ENCODE assay signal across 9 mouse cellular contexts in the genomic region with DNA sequence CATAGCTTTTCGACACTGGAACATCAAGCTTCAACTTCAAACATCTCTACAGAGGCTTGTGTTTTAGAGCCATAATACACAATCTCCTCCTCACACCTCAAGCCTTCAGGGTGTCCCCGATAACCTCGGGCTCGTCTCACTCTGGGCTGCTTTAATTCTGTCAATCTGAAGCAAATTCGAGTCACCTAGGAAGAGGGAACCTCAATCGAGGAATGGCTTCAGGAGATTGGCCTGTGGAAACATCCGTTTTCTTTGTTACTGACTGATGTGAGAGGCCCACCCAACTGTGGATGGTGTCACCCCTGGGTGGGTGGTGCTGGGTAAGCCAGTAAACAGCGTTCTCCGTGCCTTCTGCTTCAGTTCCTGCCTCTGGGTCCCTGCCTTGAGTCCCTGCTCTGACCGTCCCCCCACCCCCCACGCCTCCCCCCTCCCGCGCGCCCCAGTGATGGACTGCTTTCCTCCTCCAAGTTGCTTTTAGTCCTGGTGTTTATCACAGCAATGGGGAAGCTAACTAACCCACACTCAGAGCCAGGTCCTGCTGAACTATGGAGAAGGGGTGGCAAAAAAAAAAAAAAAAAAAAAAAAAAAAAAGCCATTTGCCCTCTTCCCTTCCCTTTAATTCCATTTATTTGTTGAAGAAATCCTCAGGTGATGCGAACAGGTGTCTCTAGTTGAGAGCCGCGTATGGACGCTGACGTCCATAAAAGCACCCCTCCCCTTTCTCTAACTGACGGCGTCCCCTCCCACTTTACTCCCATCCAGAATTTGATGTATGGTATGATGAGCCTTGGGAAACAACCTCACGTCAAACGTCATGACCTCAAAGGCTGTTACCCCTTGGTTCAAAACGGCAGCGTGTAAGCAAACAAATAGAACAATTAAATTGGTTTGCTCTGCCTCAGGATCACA. TPM values are rescaled to one million over a fixed set of nuclear protein-coding genes. Genes with fewer than 3 reads are reported as not detected.
DNase-seq lines count a peak whose midpoint lies in the region; ATAC-seq and TF ChIP-seq lines count a peak whose summit lies in the region.
"Had no signal": no experiment of that assay in that cellular context is flagged by ENCODE, and none has a peak within 500 bp of the region (broad histone marks: within the 10 kb centered on the region; RNA-seq: fewer than 3 reads in every experiment).

No protein-coding gene starts in this region.

- H3K27me3 ChIP-seq in forebrain, postnatal 0 days (ENCODE audit: insufficient read depth, low read length): no peaks in the 10 kb centered on the region
- H3K27me3 ChIP-seq in liver, embryonic 16.5 days (ENCODE audit: control insufficient read depth, insufficient read depth, low read depth, low read length): no peaks in the 10 kb centered on the region
- H3K27me3 ChIP-seq in stomach, postnatal 0 days (ENCODE audit: control insufficient read depth, insufficient read depth, low read length): no peaks in the 10 kb centered on the region

- no peak for TF ChIP-seq CTCF in forebrain, postnatal 0 days (IDR thresholded peaks at IDR 0.05; ENCODE audit: low read depth)
- TF ChIP-seq CTCF in stomach, postnatal 0 days (IDR thresholded peaks at IDR 0.05; ENCODE audit: low read depth): no peak

- no peaks in the 10 kb centered on the region for H3K4me1 ChIP-seq in forebrain, postnatal 0 days (ENCODE audit: insufficient read depth)
- no peaks in the 10 kb centered on the region; the same call in 1 of the 2 replicates for H3K4me1 ChIP-seq in liver, embryonic 16.5 days (ENCODE audit: control insufficient read depth, low read depth, low read length)
- 0 out of 2 replicates have a peak, but pooled peaks cover 2% of the 10 kb centered on the region for H3K4me1 ChIP-seq in stomach, postnatal 0 days (replicated peaks; ENCODE audit: control insufficient read depth, insufficient read depth)

- peak; percentile 14 for DNase-seq in thymus, postnatal 0 days (ENCODE audit: low spot score)
- DNase-seq in thymus, postnatal 36 days: no peak
- no peak for DNase-seq in forebrain, postnatal 0 days
- DNase-seq in stomach, postnatal 0 days (ENCODE audit: low spot score): no peak
- DNase-seq in right cerebral cortex, postnatal 14 days: no peak
- DNase-seq in gastrocnemius, postnatal 4 days (ENCODE audit: low spot score in 2 of 2): no peak
- no peak for DNase-seq in right cerebral cortex, postnatal 10 days (ENCODE audit: low spot score in 2 of 2)

- no peak for TF ChIP-seq EP300 in stomach, postnatal 0 days (optimal IDR thresholded peaks at IDR 0.05)

- H3K4me2 ChIP-seq in forebrain, postnatal 0 days (ENCODE audit: low read depth): peak overlapping the region; percentile 58
- peak overlapping the region; percentile 53 for H3K4me2 ChIP-seq in liver, embryonic 16.5 days (ENCODE audit: low read depth, low read length)
- H3K4me2 ChIP-seq in stomach, postnatal 0 days (replicated peaks; ENCODE audit: low read depth): peak overlapping the region; percentile 60

- ATAC-seq in forebrain, postnatal 0 days: peak; percentile 1; the same call in 1 of the 2 replicates
- no peak for ATAC-seq in liver, embryonic 16.5 days (ENCODE audit: low read depth)
- no peak for ATAC-seq in stomach, postnatal 0 days (ENCODE audit: low FRiP score, low TSS enrichment)

- H3K9ac ChIP-seq in forebrain, postnatal 0 days: peak overlapping the region; percentile 31; the same call in 1 of the 2 replicates
- no peak overlapping the region for H3K9ac ChIP-seq in liver, embryonic 16.5 days (ENCODE audit: low read depth, low read length)
- 0 out of 2 replicates have a peak overlapping the region, but pooled peaks have one; percentile 31 for H3K9ac ChIP-seq in stomach, postnatal 0 days (ENCODE audit: low read length)

- H3K36me3 ChIP-seq in forebrain, postnatal 0 days (ENCODE audit: insufficient read depth): no peaks in the 10 kb centered on the region
- no peaks in the 10 kb centered on the region for H3K36me3 ChIP-seq in liver, embryonic 16.5 days (ENCODE audit: control insufficient read depth, insufficient read depth)
- H3K36me3 ChIP-seq in stomach, postnatal 0 days (ENCODE audit: control insufficient read depth, insufficient read depth, low read length): no peaks in the 10 kb centered on the region

- H3K4me3 ChIP-seq in forebrain, postnatal 0 days (ENCODE audit: low read depth, low read length): peak overlapping the region; percentile 40
- no peak overlapping the region for H3K4me3 ChIP-seq in liver, embryonic 16.5 days (ENCODE audit: low read depth, low read length)
- peak overlapping the region; percentile 26 for H3K4me3 ChIP-seq in stomach, postnatal 0 days (ENCODE audit: low read depth, low read length)

- no peak overlapping the region for H3K27ac ChIP-seq in forebrain, postnatal 0 days (ENCODE audit: low read depth, low read length)
- H3K27ac ChIP-seq in liver, embryonic 16.5 days (ENCODE audit: low read length): no peak overlapping the region
- H3K27ac ChIP-seq in stomach, postnatal 0 days (replicated peaks): no peak overlapping the region

- 34% methylated on average over 25 of the region's 25 CpGs for WGBS in forebrain, postnatal 0 days
- 25% methylated on average over 25 of the region's 25 CpGs for WGBS in liver, embryonic 16.5 days (ENCODE audit: insufficient replicate concordance)
- 35% methylated on average over 25 of the region's 25 CpGs for WGBS in stomach, postnatal 0 days

- no peaks in the 10 kb centered on the region for H3K9me3 ChIP-seq in forebrain, postnatal 0 days (ENCODE audit: low read length)
- H3K9me3 ChIP-seq in liver, embryonic 16.5 days (replicated peaks; ENCODE audit: control insufficient read depth, low read length): no peaks in the 10 kb centered on the region
- no peaks in the 10 kb centered on the region for H3K9me3 ChIP-seq in stomach, postnatal 0 days (ENCODE audit: control insufficient read depth, low read length)

RNA-seq across cellular contexts. Expression of a gene that starts 2.6 kb away (rescaled TPM):
- polyA plus RNA-seq in thymus, postnatal 0 days (2015; fragmentation: Nextera tagmentation; extraction: Ambion mirVana): 0.40 and 0.42 TPM in 2 replicates
- 0.46 and 0.62 TPM in 2 replicates for total RNA-seq in forebrain, postnatal 0 days (2014; rRNA removed)
- polyA plus RNA-seq in forebrain, postnatal 0 days (2015; fragmentation: Nextera tagmentation; extraction: Ambion mirVana): 1.1 and 1.2 TPM in 2 replicates
- 0.33 and 3.2 TPM in 2 replicates for polyA plus RNA-seq in liver, embryonic 16.5 days (2015; fragmentation: Nextera tagmentation; extraction: Ambion mirVana)
- 143 and 146 TPM in 2 replicates for polyA plus RNA-seq in stomach, postnatal 0 days (2015; fragmentation: Nextera tagmentation; extraction: Ambion mirVana)
- 100 to 1,000 TPM; 222 to 224 TPM for total RNA-seq in gastrocnemius, postnatal 4 days (2021)

RNA-seq across cellular contexts. Expression of a gene that starts 32.4 kb away (rescaled TPM):
- 15.4 and 18.0 TPM in 2 replicates for polyA plus RNA-seq in thymus, postnatal 0 days (2015; fragmentation: Nextera tagmentation; extraction: Ambion mirVana)
- 0.15 TPM in 1 of 2 replicates, not detected in the other for total RNA-seq in forebrain, postnatal 0 days (2014; rRNA removed)
- 0.21 and 0.45 TPM in 2 replicates for polyA plus RNA-seq in forebrain, postnatal 0 days (2015; fragmentation: Nextera tagmentation; extraction: Ambion mirVana)
- polyA plus RNA-seq in liver, embryonic 16.5 days (2015; fragmentation: Nextera tagmentation; extraction: Ambion mirVana): 105 and 149 TPM in 2 replicates
- 3.8 and 5.8 TPM in 2 replicates for polyA plus RNA-seq in stomach, postnatal 0 days (2015; fragmentation: Nextera tagmentation; extraction: Ambion mirVana)
- total RNA-seq in gastrocnemius, postnatal 4 days (2021): 1 to 10 TPM in 1 of 2 experiments, under 1 TPM in 1; 0.61 to 4.6 TPM
- total RNA-seq: heart, adult 8-10 months had no signal

Comparison
In these comparisons a context has a peak if more than half of its experiments do, and no peak if none do; other contexts are left out.
1. RNA of a gene that starts 2.6 kb away (polyA plus RNA-seq): 143 to 146 TPM in stomach, postnatal 0 days; 0.33 to 3.2 TPM in liver, embryonic 16.5 days, 1.1 to 1.2 TPM in forebrain, postnatal 0 days and 0.40 to 0.42 TPM in thymus, postnatal 0 days; every median in the first group is over 10 times any median in the second.
2. Peak in every context shown above with its lines, with median percentiles within 50 percentile points of each other: H3K4me2 ChIP-seq.